Mouse (Mus musculus) embryonic facial prominence, embryonic 15.5 days (tissue): ENCODE results near the gene Tmem210. TPM values are rescaled to one million over a fixed set of nuclear protein-coding genes. Genes with fewer than 3 reads are reported as not detected.

ENCODE experiments used
- ATAC-seq: fragments of 200-750 bp; cut with Nextera tagmentation; 2 replicates; pipeline ENCODE4 v1.8.0; 2017; ENCODE audit warnings: low read depth, moderate TSS enrichment; ENCODE audit not compliant: insufficient number of reproducible peaks, low FRiP score, low TSS enrichment
- H3K27ac ChIP-seq: fragments of 300-500 bp; sonication (generic); replicated peaks from 2 replicates; pipeline ENCODE4 v1.5.1; 2015; ENCODE audit warnings: mild to moderate bottlenecking, inconsistent platforms
- H3K27me3 ChIP-seq: fragments of 300-500 bp; sonication (generic); 2 replicates; pipeline ENCODE4 v1.6.1; 2015; ENCODE audit warnings: inconsistent platforms
- H3K36me3 ChIP-seq: fragments of 300-500 bp; sonication (generic); 2 replicates; pipeline ENCODE4 v1.6.1; 2015; ENCODE audit warnings: mild to moderate bottlenecking, inconsistent platforms
- H3K4me1 ChIP-seq: fragments of 300-500 bp; sonication (generic); 2 replicates; pipeline ENCODE4 v1.6.1; 2015; ENCODE audit warnings: inconsistent platforms
- H3K4me2 ChIP-seq: fragments of 300-500 bp; sonication (generic); replicated peaks from 2 replicates; pipeline ENCODE4 v1.6.1; 2015; ENCODE audit warnings: mild to moderate bottlenecking, inconsistent platforms
- H3K4me3 ChIP-seq: fragments of 300-500 bp; sonication (generic); replicated peaks from 2 replicates; pipeline ENCODE4 v1.5.1; 2015; ENCODE audit warnings: mild to moderate bottlenecking, inconsistent platforms
- H3K9ac ChIP-seq: fragments of 300-500 bp; sonication (generic); 2 replicates; pipeline ENCODE4 v1.6.1; 2015; ENCODE audit warnings: inconsistent platforms
- H3K9me3 ChIP-seq: fragments of 300-500 bp; sonication (generic); replicated peaks from 2 replicates; pipeline ENCODE4 v1.6.1; 2016; ENCODE audit warnings: inconsistent platforms
- WGBS: fragments of 180-500 bp; shearing (Covaris S2); methylation state at CpG from one replicate; pipeline ENCODE4 v1.1.7; 2015; 5-methylcytosine and 5-hydroxymethylcytosine counted together
- polyA plus RNA-seq: library from polyadenylated mRNA; unstranded; fragments of >200 nt; fragmentation: Nextera tagmentation; extraction: Ambion mirVana; gene quantifications from 2 replicates; pipeline ENCODE4 v1.2.1, GENCODE M21; 2015

Tmem210 gene
- not detected in 2 replicates for polyA plus RNA-seq

- H3K4me1 ChIP-seq: peaks cover 63% of the 10 kb centered on the region
- H3K4me3 ChIP-seq: no peak within 1 kb of the TSS
- no peaks in the 10 kb centered on the region for H3K9me3 ChIP-seq
- peak within 1 kb of the TSS; percentile 82 for H3K27ac ChIP-seq
- H3K36me3 ChIP-seq: peaks cover 26% of the 10 kb centered on the region
- ATAC-seq: no peak
- H3K27me3 ChIP-seq: peaks cover 57% of the 10 kb centered on the region
- no peak within 1 kb of the TSS for H3K9ac ChIP-seq
- H3K4me2 ChIP-seq: 0 out of 2 replicates have a peak within 1 kb of the TSS, but pooled peaks have one; percentile 2
- WGBS: 83% methylated on average over 6 of the region's 6 CpGs
These were observed at the start of gene Tmem210 for GRCm38 (mm10) chr2:25287927-25288649. Gene Tmem210 (plus strand): TSS chr2:25288145.

GRCm38 (mm10) chr2:25239766-25240165 is 48.2 kb upstream of the Tmem210 start:
- Histone ChIP-seq H3K27me3 (peaks cover 24% of the 10 kb centered on the region), H3K4me1 (peaks cover 29% of the 10 kb centered on the region), H3K9me3 (no peaks in the 10 kb centered on the region), H3K9ac (no peak overlapping the region), H3K4me2 (no peak overlapping the region), H3K4me3 (0 out of 2 replicates have a peak overlapping the region, but pooled peaks have one; percentile 1), H3K27ac (no peak overlapping the region), H3K36me3 (no peaks in the 10 kb centered on the region)
- WGBS: 86% methylated on average over 3 of the region's 3 CpGs
- no peak for ATAC-seq

GRCm38 (mm10) chr2:25240310-25240709 is 47.6 kb upstream of the Tmem210 start:
- no peak for ATAC-seq
- WGBS: 45% methylated on average over 8 of the region's 8 CpGs
- no peaks in the 10 kb centered on the region for H3K9me3 ChIP-seq
- H3K4me3 ChIP-seq: peak overlapping the region; percentile 56
- peaks cover 29% of the 10 kb centered on the region for H3K4me1 ChIP-seq
- peaks cover 3% of the 10 kb centered on the region; the same call in 1 of the 2 replicates for H3K36me3 ChIP-seq
- H3K9ac ChIP-seq: peak overlapping the region; percentile 12; the same call in 1 of the 2 replicates
- peak overlapping the region; percentile 81 for H3K27ac ChIP-seq
- peaks cover 24% of the 10 kb centered on the region for H3K27me3 ChIP-seq
- peak overlapping the region; percentile 94 for H3K4me2 ChIP-seq

- Histone ChIP-seq H3K4me3 (peak overlapping the region; percentile 56), H3K4me2 (peak overlapping the region; percentile 94), H3K27ac (peak overlapping the region; percentile 81), H3K4me1 (peaks cover 29% of the 10 kb centered on the region), H3K36me3 (peaks cover 8% of the 10 kb centered on the region; the same call in 1 of the 2 replicates), H3K9me3 (no peaks in the 10 kb centered on the region), H3K27me3 (peaks cover 24% of the 10 kb centered on the region), H3K9ac (peak overlapping the region; percentile 12)
- peak; percentile 71 for ATAC-seq
- WGBS: 1% methylated on average over 29 of the region's 29 CpGs
These were observed 47.1 kb upstream of the Tmem210 start for GRCm38 (mm10) chr2:25240723-25241437.

- H3K9me3 ChIP-seq: no peaks in the 10 kb centered on the region
- H3K27me3 ChIP-seq: peaks cover 24% of the 10 kb centered on the region
- 7% methylated on average over 6 of the region's 6 CpGs for WGBS
- H3K27ac ChIP-seq: peak overlapping the region; percentile 81
- H3K4me3 ChIP-seq: peak overlapping the region; percentile 56
- peaks cover 11% of the 10 kb centered on the region; the same call in 1 of the 2 replicates for H3K36me3 ChIP-seq
- H3K4me2 ChIP-seq: peak overlapping the region; percentile 94
- peaks cover 29% of the 10 kb centered on the region for H3K4me1 ChIP-seq
- ATAC-seq: peak; percentile 41
- no peak overlapping the region for H3K9ac ChIP-seq
These were observed 46.5 kb upstream of the Tmem210 start for GRCm38 (mm10) chr2:25241438-25241775.

GRCm38 (mm10) chr2:25242101-25242506 is 45.8 kb upstream of the Tmem210 start, which contains the start of the genes Rnf208 and Cysrt1:
Gene Rnf208 (plus strand): TSS chr2:25242255.
Gene Cysrt1 (minus strand): TSS chr2:25242452.
- Histone ChIP-seq H3K36me3 (peaks cover 11% of the 10 kb centered on the region; the same call in 1 of the 2 replicates), H3K27me3 (peaks cover 24% of the 10 kb centered on the region), H3K4me3 (peak within 1 kb of the TSS; percentile 56), H3K9ac (peak within 1 kb of the TSS; percentile 26), H3K4me1 (peaks cover 29% of the 10 kb centered on the region), H3K4me2 (peak within 1 kb of the TSS; percentile 94), H3K27ac (peak within 1 kb of the TSS; percentile 81), H3K9me3 (no peaks in the 10 kb centered on the region)
- WGBS: under 1% methylated on average over 52 of the region's 59 CpGs
- no peak for ATAC-seq

- H3K4me2 ChIP-seq: no peak overlapping the region
These were observed 44.6 kb upstream of the Tmem210 start for GRCm38 (mm10) chr2:25243342-25243741.

GRCm38 (mm10) chr2:25244144-25244543 is 43.8 kb upstream of the Tmem210 start:
- WGBS: 84% methylated on average over 4 of the region's 4 CpGs
- Histone ChIP-seq H3K4me3 (no peak overlapping the region), H3K4me1 (peaks cover 29% of the 10 kb centered on the region), H3K27me3 (peaks cover 24% of the 10 kb centered on the region), H3K9me3 (no peaks in the 10 kb centered on the region), H3K9ac (no peak overlapping the region), H3K4me2 (no peak overlapping the region), H3K36me3 (peaks cover 28% of the 10 kb centered on the region), H3K27ac (no peak overlapping the region)
- no peak for ATAC-seq

More at GRCm38 (mm10) chr2:25243342-25243741, 44.6 kb upstream of the Tmem210 start:
- Histone ChIP-seq H3K36me3 (peaks cover 22% of the 10 kb centered on the region), H3K9ac (no peak overlapping the region), H3K4me1 (peaks cover 29% of the 10 kb centered on the region), H3K27me3 (peaks cover 24% of the 10 kb centered on the region), H3K9me3 (no peaks in the 10 kb centered on the region), H3K27ac (no peak overlapping the region), H3K4me3 (peak overlapping the region; percentile 56; the same call in 1 of the 2 replicates)
- WGBS: 71% methylated on average over 8 of the region's 8 CpGs
- ATAC-seq: no peak

- 82% methylated on average over 10 of the region's 10 CpGs for WGBS
- peaks cover 51% of the 10 kb centered on the region for H3K36me3 ChIP-seq
- no peak within 1 kb of the TSS for H3K4me2 ChIP-seq
- peaks cover 16% of the 10 kb centered on the region for H3K4me1 ChIP-seq
- no peak for ATAC-seq
- H3K27me3 ChIP-seq: peaks cover 21% of the 10 kb centered on the region
- H3K4me3 ChIP-seq: no peak within 1 kb of the TSS
- no peaks in the 10 kb centered on the region for H3K9me3 ChIP-seq
- H3K27ac ChIP-seq: peak within 1 kb of the TSS; percentile 65; the same call in 1 of the 2 replicates
- no peak within 1 kb of the TSS for H3K9ac ChIP-seq
These were observed 41.5 kb upstream of the Tmem210 start, which contains the start of gene AL732309.1 for GRCm38 (mm10) chr2:25246183-25247072. Gene AL732309.1 (minus strand): TSS chr2:25246863.

GRCm38 (mm10) chr2:25252331-25252730 is 35.6 kb upstream of the Tmem210 start:
- H3K9ac ChIP-seq: no peak overlapping the region
- ATAC-seq: no peak
- H3K4me3 ChIP-seq: no peak overlapping the region
- peaks cover 52% of the 10 kb centered on the region for H3K36me3 ChIP-seq
- no peak overlapping the region for H3K4me2 ChIP-seq
- H3K27me3 ChIP-seq: no peaks in the 10 kb centered on the region
- H3K27ac ChIP-seq: no peak overlapping the region
- WGBS: 75% methylated on average over 1 of the region's 1 CpGs
- no peaks in the 10 kb centered on the region for H3K9me3 ChIP-seq
- H3K4me1 ChIP-seq: peaks cover 17% of the 10 kb centered on the region
